Mouse (Mus musculus): ENCODE results near the gene Purb. TPM values are rescaled to one million over a fixed set of nuclear protein-coding genes. Genes with fewer than 3 reads are reported as not detected.

The Purb gene
- total and polyA plus RNA-seq, 2 experiments from 2014 or later, result 17.1 to 36.9 TPM

- TF ChIP-seq CTCF (IDR thresholded peaks at IDR 0.05; ENCODE audit: low read depth), result no peak
- peaks cover 9% of the 10 kb centered on the region; the same call in 1 of the 2 replicates for H3K36me3 ChIP-seq (ENCODE audit: insufficient read depth, low read length)
- H3K4me2 ChIP-seq (ENCODE audit: low read depth, low read length), result no peak within 1 kb of the TSS
- no peak for DNase-seq (ENCODE audit: low spot score)
- ATAC-seq, result no peak
- no peak within 1 kb of the TSS for H3K4me3 ChIP-seq (ENCODE audit: low read length)
- no peak within 1 kb of the TSS for H3K27ac ChIP-seq
- 71% methylated on average over 7 of the region's 7 CpGs for WGBS
- H3K27me3 ChIP-seq (ENCODE audit: insufficient read depth, low read length), result no peaks in the 10 kb centered on the region
- no peaks in the 10 kb centered on the region for H3K9me3 ChIP-seq (ENCODE audit: low read length)
- no peaks in the 10 kb centered on the region for H3K4me1 ChIP-seq (ENCODE audit: insufficient read depth, low read length)
- H3K9ac ChIP-seq (replicated peaks; ENCODE audit: low read length), result no peak within 1 kb of the TSS
These were observed 44.9 kb upstream of the Purb start, which contains the start of gene Myo1g for GRCm38 (mm10) chr11:6520507-6521173. Gene Myo1g, minus strand, starts transcription at chr11:6520965.

GRCm38 (mm10) chr11:6519491-6520033 is 43.8 kb upstream of the Purb start:
- WGBS, result 73% methylated on average over 11 of the region's 11 CpGs
- Histone ChIP-seq H3K9ac (replicated peaks; ENCODE audit: low read length) (no peak overlapping the region), H3K36me3 (ENCODE audit: insufficient read depth, low read length) (no peaks in the 10 kb centered on the region; the same call in 1 of the 2 replicates), H3K9me3 (ENCODE audit: low read length) (no peaks in the 10 kb centered on the region), H3K4me2 (ENCODE audit: low read depth, low read length) (no peak overlapping the region), H3K27me3 (ENCODE audit: insufficient read depth, low read length) (no peaks in the 10 kb centered on the region), H3K27ac (no peak overlapping the region), H3K4me1 (ENCODE audit: insufficient read depth, low read length) (no peaks in the 10 kb centered on the region), H3K4me3 (ENCODE audit: low read length) (no peak overlapping the region)
- ATAC-seq (no peak), DNase-seq (ENCODE audit: low spot score) (no peak)
- TF ChIP-seq CTCF (IDR thresholded peaks at IDR 0.05; ENCODE audit: low read depth), result no peak

DNA sequence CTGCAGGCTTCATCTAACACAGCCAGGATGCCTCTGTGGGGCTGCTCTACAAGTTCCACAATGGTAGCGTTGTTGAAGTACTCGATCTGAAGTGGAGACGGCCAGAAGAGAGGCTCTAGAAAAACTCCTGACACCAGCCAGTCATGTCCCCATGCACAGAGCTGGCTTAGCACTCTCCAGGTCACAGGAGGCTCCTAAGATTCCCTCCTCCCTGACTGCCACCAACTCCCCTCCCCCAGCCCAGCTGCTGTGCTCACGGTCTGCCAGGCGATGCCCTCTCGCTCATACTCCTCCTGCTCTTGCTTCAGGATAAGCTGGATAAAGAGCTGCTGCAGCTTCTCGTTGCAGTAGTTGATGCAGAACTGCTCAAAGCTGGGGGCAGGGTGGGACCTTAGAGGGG is 39.1 kb upstream of the Purb start:
- Histone ChIP-seq H3K36me3 (ENCODE audit: insufficient read depth, low read length) (no peaks in the 10 kb centered on the region), H3K27ac (no peak overlapping the region), H3K9ac (replicated peaks; ENCODE audit: low read length) (no peak overlapping the region), H3K4me2 (ENCODE audit: low read depth, low read length) (no peak overlapping the region), H3K9me3 (ENCODE audit: low read length) (no peaks in the 10 kb centered on the region), H3K4me3 (ENCODE audit: low read length) (no peak overlapping the region), H3K4me1 (ENCODE audit: insufficient read depth, low read length) (no peaks in the 10 kb centered on the region), H3K27me3 (ENCODE audit: insufficient read depth, low read length) (no peaks in the 10 kb centered on the region)
- TF ChIP-seq CTCF (IDR thresholded peaks at IDR 0.05; ENCODE audit: low read depth), result no peak
- ATAC-seq (peak; percentile 82), DNase-seq (ENCODE audit: low spot score) (peak; percentile 64)
- 39% methylated on average over 7 of the region's 7 CpGs for WGBS

DNA sequence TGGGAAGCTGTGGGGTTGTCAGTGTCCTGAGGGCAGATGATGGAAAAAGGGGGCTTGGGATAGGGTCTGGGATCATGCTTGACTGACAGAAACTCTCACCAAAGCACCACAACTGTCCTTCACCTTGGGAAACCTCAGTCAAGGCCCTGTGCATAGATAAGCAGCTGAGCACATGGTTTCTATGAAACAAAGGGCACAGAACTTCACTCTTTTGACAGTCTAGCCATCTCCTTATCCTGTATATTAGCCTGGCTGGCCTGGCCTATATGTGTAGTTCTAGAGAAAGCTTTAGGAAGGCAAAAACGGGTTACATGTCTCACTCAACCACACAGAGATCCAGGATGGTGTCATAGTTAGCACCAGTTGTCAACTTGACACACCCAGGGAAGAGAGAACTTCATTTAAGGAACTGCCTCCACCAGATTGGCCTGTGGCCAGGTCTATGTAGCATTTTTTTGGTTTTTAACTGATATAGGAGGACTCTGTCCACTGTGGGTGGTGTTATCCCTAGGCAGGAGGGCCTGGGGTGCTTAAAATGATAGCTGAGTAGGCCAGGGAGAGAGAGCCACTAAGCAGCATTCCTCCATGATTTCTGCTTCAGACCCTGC is 32.7 kb upstream of the Purb start:
- H3K27me3 ChIP-seq (ENCODE audit: insufficient read depth, low read length), result no peaks in the 10 kb centered on the region
- no peaks in the 10 kb centered on the region for H3K36me3 ChIP-seq (ENCODE audit: insufficient read depth, low read length)
- no peak overlapping the region for H3K4me3 ChIP-seq (ENCODE audit: low read length)
- no peak for TF ChIP-seq CTCF (IDR thresholded peaks at IDR 0.05; ENCODE audit: low read depth)
- H3K27ac ChIP-seq, result no peak overlapping the region
- no peaks in the 10 kb centered on the region for H3K9me3 ChIP-seq (ENCODE audit: low read length)
- H3K4me1 ChIP-seq (ENCODE audit: insufficient read depth, low read length), result no peaks in the 10 kb centered on the region
- ATAC-seq (no peak), DNase-seq (ENCODE audit: low spot score) (no peak)
- 48% methylated on average over 1 of the region's 1 CpGs for WGBS
- no peak overlapping the region for H3K9ac ChIP-seq (replicated peaks; ENCODE audit: low read length)
- no peak overlapping the region for H3K4me2 ChIP-seq (ENCODE audit: low read depth, low read length)

GRCm38 (mm10) chr11:6506516-6506915 is 30.8 kb upstream of the Purb start:
- Histone ChIP-seq H3K27ac (no peak overlapping the region), H3K36me3 (ENCODE audit: insufficient read depth, low read length) (no peaks in the 10 kb centered on the region), H3K4me3 (ENCODE audit: low read length) (no peak overlapping the region), H3K9ac (replicated peaks; ENCODE audit: low read length) (no peak overlapping the region), H3K4me1 (ENCODE audit: insufficient read depth, low read length) (no peaks in the 10 kb centered on the region), H3K4me2 (ENCODE audit: low read depth, low read length) (no peak overlapping the region), H3K27me3 (ENCODE audit: insufficient read depth, low read length) (no peaks in the 10 kb centered on the region), H3K9me3 (ENCODE audit: low read length) (no peaks in the 10 kb centered on the region)
- 84% methylated on average over 9 of the region's 9 CpGs for WGBS
- TF ChIP-seq CTCF (IDR thresholded peaks at IDR 0.05; ENCODE audit: low read depth), result no peak
- no peak for DNase-seq (ENCODE audit: low spot score)
- ATAC-seq, result no peak

- Histone ChIP-seq H3K27me3 (ENCODE audit: insufficient read depth, low read length) (no peaks in the 10 kb centered on the region), H3K27ac (no peak overlapping the region), H3K4me1 (ENCODE audit: insufficient read depth, low read length) (no peaks in the 10 kb centered on the region), H3K4me3 (ENCODE audit: low read length) (no peak overlapping the region), H3K4me2 (ENCODE audit: low read depth, low read length) (no peak overlapping the region), H3K9ac (replicated peaks; ENCODE audit: low read length) (no peak overlapping the region), H3K9me3 (ENCODE audit: low read length) (no peaks in the 10 kb centered on the region), H3K36me3 (ENCODE audit: insufficient read depth, low read length) (no peaks in the 10 kb centered on the region)
- no peak for DNase-seq (ENCODE audit: low spot score)
- TF ChIP-seq CTCF (IDR thresholded peaks at IDR 0.05; ENCODE audit: low read depth), result no peak
- no peak for ATAC-seq
- WGBS, result 73% methylated on average over 6 of the region's 6 CpGs
These were observed 29.0 kb upstream of the Purb start for GRCm38 (mm10) chr11:6504689-6505088.

- Histone ChIP-seq H3K4me3 (ENCODE audit: low read length) (no peak overlapping the region), H3K9ac (replicated peaks; ENCODE audit: low read length) (no peak overlapping the region), H3K4me1 (ENCODE audit: insufficient read depth, low read length) (no peaks in the 10 kb centered on the region), H3K36me3 (ENCODE audit: insufficient read depth, low read length) (no peaks in the 10 kb centered on the region), H3K4me2 (ENCODE audit: low read depth, low read length) (no peak overlapping the region), H3K27me3 (ENCODE audit: insufficient read depth, low read length) (no peaks in the 10 kb centered on the region), H3K27ac (no peak overlapping the region), H3K9me3 (ENCODE audit: low read length) (no peaks in the 10 kb centered on the region)
- 71% methylated on average over 3 of the region's 3 CpGs for WGBS
- DNase-seq (ENCODE audit: low spot score) (no peak), ATAC-seq (no peak)
- TF ChIP-seq CTCF (IDR thresholded peaks at IDR 0.05; ENCODE audit: low read depth), result no peak
These were observed 28.5 kb upstream of the Purb start for GRCm38 (mm10) chr11:6504226-6504625.

Data from hindbrain, postnatal 0 days (tissue).